Mouse (Mus musculus) cortical plate, adult 2 months (tissue): ENCODE results near the gene Brwd1. TPM values are rescaled to one million over a fixed set of nuclear protein-coding genes. Genes with fewer than 3 reads are reported as not detected.

Experiments used
- H3K27ac ChIP-seq: fragments of 200-500 bp; 2 replicates; pipeline ENCODE4 v1.5.1; 2012; ENCODE audit warnings: low read length, control low read depth, inconsistent platforms; ENCODE audit not compliant: insufficient read depth
- H3K4me1 ChIP-seq: fragments of 200-500 bp; 2 replicates; pipeline ENCODE4 v1.6.1; 2011; ENCODE audit warnings: low read length; ENCODE audit not compliant: control insufficient read depth, insufficient read depth
- H3K4me3 ChIP-seq: fragments of 200-500 bp; 2 replicates; pipeline ENCODE4 v1.5.1; 2011; ENCODE audit warnings: mild to moderate bottlenecking, low read length, control low read depth; ENCODE audit not compliant: insufficient read depth
- CTCF ChIP-seq: fragments of 200-500 bp; IDR thresholded peaks from 2 replicates; pipeline ENCODE4 v1.5.1; 2011; ENCODE audit warnings: mild to moderate bottlenecking, control low read depth, low read length; ENCODE audit not compliant: insufficient read depth; ENCODE audit errors: extremely low read depth
- POLR2A ChIP-seq: fragments of 200-500 bp; IDR thresholded peaks from 2 replicates; pipeline ENCODE4 v1.6.1; 2011; ENCODE audit warnings: mild to moderate bottlenecking, low read length, control low read depth; ENCODE audit not compliant: insufficient read depth; ENCODE audit errors: extremely low read depth
- polyA plus RNA-seq: library from polyadenylated mRNA; depleted of rRNA; stranded (reverse); fragments of >200 nt; gene quantifications from 2 replicates; pipeline ENCODE4 v1.2.3, GENCODE M21; 2012; rRNA removed

Gene Brwd1
- 94.2 and 95.0 TPM in 2 replicates for polyA plus RNA-seq

DNA sequence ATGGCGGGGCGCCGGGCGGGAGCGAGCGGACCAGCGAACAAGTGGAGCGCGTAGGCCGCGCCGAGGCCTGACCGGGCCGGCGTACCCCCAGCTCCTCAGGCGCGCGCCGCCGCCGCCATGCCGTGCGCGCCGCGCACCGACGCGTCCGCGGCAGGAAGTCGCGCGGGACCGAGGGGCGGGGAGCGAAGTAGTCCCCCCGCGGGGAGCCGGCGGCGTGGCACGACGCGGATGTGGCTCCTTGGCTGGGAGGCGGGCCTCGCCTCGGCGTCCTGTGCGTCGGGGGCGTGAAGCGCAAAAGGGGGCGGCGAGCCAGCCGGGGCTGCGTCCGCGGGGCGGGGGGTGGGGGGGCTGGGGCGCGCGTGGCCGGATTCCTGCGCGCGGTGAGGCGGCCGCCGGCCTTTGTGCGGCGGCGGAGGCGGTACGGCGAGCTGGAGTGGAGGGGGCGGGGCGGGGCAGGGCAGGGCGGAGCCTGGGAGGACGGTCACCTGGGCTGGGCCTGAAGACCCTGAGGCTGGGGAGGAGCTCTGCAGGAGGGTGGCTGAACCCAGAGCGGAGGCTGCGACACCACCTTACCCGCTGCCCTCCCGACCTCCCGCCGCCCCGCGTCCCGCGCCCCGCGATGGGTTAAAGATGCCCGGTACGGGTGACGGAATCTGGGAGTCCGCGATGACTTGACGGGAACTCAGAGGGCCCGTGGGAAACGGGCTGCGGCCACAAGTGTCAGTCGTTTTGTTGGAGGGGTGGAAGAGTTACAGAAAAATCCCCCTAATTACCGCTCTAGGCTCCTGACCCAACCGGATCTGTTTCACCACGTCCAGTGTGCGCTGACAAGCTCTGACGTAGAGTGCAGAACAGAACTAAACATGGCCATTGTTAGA is at the start of gene Brwd1:
Gene Brwd1, minus strand, starts transcription at position 226 of the 878 bp plus-strand sequence.
- H3K4me1 ChIP-seq: peaks cover 1% of the 10 kb centered on the region; the same call in 1 of the 2 replicates
- TF ChIP-seq CTCF (no peak), POLR2A (peak; percentile 73; the same call in 1 of the 2 replicates)
- H3K4me3 ChIP-seq: peak within 1 kb of the TSS; percentile 62
- H3K27ac ChIP-seq: peak within 1 kb of the TSS; percentile 99

- TF ChIP-seq POLR2A: no peak
- no peak for TF ChIP-seq CTCF
- Histone ChIP-seq H3K4me3 (peak overlapping the region; percentile 76), H3K4me1 (peaks cover 3% of the 10 kb centered on the region), H3K27ac (peak overlapping the region; percentile 96)
Measured at GRCm38 (mm10) chr16:96128466-96128865, 46.1 kb upstream of the Brwd1 start.

- peak; percentile 90 for TF ChIP-seq POLR2A
- TF ChIP-seq CTCF: no peak
- H3K4me3 ChIP-seq: peak within 1 kb of the TSS; percentile 76
- H3K27ac ChIP-seq: peak within 1 kb of the TSS; percentile 99
- peaks cover 3% of the 10 kb centered on the region for H3K4me1 ChIP-seq
Measured at GRCm38 (mm10) chr16:96127657-96128344, 45.5 kb upstream of the Brwd1 start, which contains the start of gene Hmgn1. TSS of gene Hmgn1 (minus strand) at chr16:96127729.

DNA sequence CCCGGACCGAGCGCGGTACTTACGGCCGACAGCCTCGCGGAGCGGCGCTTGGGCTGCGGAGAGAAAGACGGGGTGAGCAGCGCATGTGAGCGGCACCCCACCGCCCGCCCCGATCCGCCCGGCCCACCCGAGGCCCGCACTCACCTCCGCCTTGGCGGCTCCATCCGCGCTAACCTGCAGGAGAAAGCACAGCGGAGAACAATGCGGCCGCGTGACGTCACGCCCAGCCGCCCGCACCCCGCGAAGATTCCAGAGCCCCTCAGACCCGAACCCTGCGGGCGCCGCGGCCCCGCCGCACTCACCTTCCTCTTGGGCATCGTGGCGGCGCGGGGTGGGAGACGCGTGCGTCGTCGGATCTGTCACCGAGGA is 44.9 kb upstream of the Brwd1 start:
- H3K4me3 ChIP-seq: peak overlapping the region; percentile 76
- peak overlapping the region; percentile 99 for H3K27ac ChIP-seq
- peaks cover 3% of the 10 kb centered on the region for H3K4me1 ChIP-seq
- TF ChIP-seq CTCF (no peak), POLR2A (no peak)

GRCm38 (mm10) chr16:96126684-96127171 is 44.4 kb upstream of the Brwd1 start:
- Histone ChIP-seq H3K27ac (no peak overlapping the region), H3K4me1 (peaks cover 3% of the 10 kb centered on the region), H3K4me3 (peak overlapping the region; percentile 76)
- TF ChIP-seq POLR2A (no peak), CTCF (no peak)

DNA sequence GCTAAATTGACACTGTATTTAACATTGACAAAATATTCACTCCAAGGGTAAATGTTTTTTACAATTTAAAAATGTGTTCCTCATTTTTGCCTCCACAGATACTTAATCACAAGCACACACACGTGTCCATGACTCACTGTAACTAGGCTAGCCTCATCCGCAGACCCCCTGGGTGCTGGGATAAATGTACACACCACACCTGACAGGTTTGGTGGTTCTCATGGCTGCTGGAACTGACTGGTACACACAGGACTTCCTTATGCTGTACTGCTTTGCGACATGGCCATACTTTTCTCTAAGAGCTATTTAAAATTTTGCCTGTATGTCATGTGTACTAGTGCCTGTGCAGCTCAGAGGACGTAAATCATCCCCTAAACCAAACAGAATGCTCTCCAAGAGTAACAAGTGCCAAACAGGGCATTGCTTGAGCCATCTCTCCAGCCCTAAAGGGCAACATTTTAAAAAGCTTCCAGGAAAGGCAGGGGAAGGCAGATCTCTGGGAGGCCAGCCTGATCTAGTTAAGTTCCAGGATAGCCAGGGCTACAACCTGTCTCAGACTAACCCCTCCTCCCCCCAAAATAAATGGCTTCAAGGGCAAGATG is 37.8 kb upstream of the Brwd1 start:
- Histone ChIP-seq H3K4me3 (no peak overlapping the region), H3K4me1 (no peaks in the 10 kb centered on the region), H3K27ac (no peak overlapping the region)
- TF ChIP-seq POLR2A: no peak
- TF ChIP-seq CTCF: no peak

GRCm38 (mm10) chr16:96114729-96115128 is 32.4 kb upstream of the Brwd1 start:
- Histone ChIP-seq H3K27ac (no peak overlapping the region), H3K4me1 (no peaks in the 10 kb centered on the region), H3K4me3 (no peak overlapping the region)
- TF ChIP-seq CTCF: no peak
- no peak for TF ChIP-seq POLR2A

DNA sequence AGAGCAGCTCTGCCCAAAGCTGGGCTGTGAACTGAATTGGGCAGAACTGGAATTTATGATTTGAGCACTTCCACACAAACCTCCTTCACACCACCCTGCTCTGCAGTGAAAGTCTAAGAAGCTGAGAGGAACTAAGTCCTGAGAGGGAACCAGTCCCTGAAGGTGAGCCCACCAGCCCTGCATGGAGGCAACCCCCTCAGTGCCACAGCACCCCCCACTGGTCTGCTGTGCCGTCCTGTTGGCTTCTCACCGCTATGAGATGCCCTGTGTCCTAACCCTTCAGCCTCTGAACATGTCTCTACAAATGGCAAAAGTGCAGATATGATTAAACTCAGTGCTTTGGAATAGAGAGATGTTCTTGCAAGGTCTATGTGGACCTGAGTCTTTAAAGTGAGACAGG is 30.4 kb upstream of the Brwd1 start:
- TF ChIP-seq POLR2A (no peak), CTCF (no peak)
- H3K27ac ChIP-seq: no peak overlapping the region
- no peak overlapping the region for H3K4me3 ChIP-seq
- H3K4me1 ChIP-seq: no peaks in the 10 kb centered on the region

DNA sequence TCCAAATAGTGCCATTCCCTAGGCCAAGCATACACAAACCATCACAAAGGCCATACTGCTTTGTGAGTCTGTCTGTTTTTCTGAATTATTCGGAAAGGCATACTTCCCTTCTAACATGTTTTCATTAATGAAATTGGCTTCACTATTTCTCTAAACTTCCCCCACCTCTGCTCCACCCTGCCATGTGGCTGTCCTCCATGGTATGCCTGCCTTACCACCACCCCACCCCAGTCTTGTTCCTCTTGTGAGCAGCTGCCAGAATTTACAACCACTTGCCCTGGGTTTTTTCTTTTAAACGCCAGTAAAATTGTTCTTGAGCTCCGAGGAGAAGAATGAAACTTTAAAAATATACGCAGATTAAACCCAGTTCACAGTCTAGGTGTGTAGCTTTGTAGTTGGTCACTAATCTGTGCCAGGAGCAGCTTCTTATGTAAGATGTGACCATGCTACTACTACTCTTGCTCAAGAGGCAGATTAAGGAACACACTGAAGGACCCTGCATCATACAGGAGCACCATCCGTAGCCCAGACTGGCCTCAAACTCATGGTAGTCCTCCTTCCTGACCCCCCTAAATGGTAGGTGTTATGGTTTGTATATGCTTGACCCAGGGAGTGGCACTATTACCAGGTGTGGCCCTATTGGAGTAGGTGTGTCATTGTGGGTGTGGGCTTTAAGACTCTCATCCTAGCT is 28.5 kb upstream of the Brwd1 start:
- Histone ChIP-seq H3K4me1 (no peaks in the 10 kb centered on the region), H3K27ac (no peak overlapping the region), H3K4me3 (no peak overlapping the region)
- TF ChIP-seq POLR2A: no peak
- no peak for TF ChIP-seq CTCF
